Mouse (Mus musculus) CD8-positive naive resting alpha-beta T cell, adult 2 months (primary cell): ENCODE data around the gene Bmpr2.
A peak's percentile ranks its signal among the peaks of the same experiment; 100 is the strongest.
"Not testable (repeated sequence)": the region's sequence is repeated elsewhere in the genome, so short reads cannot be mapped to it uniquely, and the experiment has no call there.

Experiments
- DNase-seq, 2 experiments: peaks; one replicate each; pipeline ENCODE4 v3.0.0; 2022; ENCODE audit warnings: low read depth in 2 of 2, low spot score in 2 of 2

Bmpr2 gene

GRCm38 (mm10) chr1:59763164-59763768 is at the start of gene Bmpr2:
TSS of gene Bmpr2 (plus strand) at chr1:59763400.
- peak; percentile 55 to 57 for DNase-seq

- peak; percentile 2 to 22 for DNase-seq
Measured at GRCm38 (mm10) chr1:59719900-59720299, 43.3 kb upstream of the Bmpr2 start.

- no peak for DNase-seq
Measured at GRCm38 (mm10) chr1:59725661-59726060, 37.5 kb upstream of the Bmpr2 start.

DNA sequence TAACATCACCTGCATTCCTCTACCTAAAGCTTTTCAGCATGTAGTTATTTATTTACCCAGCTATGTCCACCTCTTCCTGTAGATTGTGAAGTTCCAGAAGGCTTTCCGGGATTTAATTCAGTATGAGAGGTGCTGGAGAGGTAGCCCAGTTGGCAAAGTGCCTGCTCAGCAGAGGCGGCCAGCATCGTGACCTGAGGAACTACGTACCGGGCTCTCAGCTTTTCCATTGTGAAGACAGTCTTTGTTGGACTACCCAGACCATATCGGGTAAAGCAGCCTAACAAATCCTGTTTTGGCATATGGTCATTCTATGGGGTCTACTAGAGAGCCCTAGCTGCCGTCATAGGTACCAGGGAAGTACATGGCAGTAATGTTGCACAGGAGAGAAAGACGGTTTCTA is 33.1 kb upstream of the Bmpr2 start:
- no peak for DNase-seq

- no peak for DNase-seq
Measured at GRCm38 (mm10) chr1:59730737-59731136, 32.5 kb upstream of the Bmpr2 start.

GRCm38 (mm10) chr1:59734076-59734475 is 29.1 kb upstream of the Bmpr2 start:
- DNase-seq = no peak

DNA sequence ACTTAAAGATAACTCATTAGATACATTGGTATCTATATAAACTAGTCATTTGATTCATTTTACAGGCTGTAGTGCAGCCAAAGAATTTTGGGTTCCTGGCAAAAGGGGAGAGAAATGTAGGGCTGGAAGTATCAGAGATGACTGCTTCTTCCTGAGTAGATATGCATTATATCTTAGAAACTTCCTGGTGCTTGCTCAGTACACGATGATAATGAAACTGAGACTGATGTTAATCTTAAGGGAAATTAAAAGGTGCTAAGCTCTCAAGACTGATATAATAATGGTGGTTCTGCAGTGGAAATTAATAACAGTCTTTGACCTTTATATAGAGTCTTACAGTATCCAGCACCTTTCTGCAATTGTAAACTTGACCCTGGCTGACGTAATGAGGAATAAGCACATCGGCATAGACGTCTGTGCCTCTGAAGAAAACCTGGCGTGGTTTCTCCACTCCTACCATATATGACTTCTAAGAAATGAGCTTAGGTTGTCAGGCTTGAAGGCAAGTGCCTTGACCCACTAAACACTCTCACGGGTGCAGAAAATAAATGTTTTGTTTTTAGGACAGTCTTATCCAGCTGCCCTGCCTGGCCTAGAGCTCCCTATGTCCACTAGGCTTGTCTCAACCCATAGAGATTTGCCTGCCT is 24.3 kb upstream of the Bmpr2 start:
- no peak for DNase-seq

- no peak for DNase-seq
Measured at GRCm38 (mm10) chr1:59739577-59740354, 23.4 kb upstream of the Bmpr2 start.

DNA sequence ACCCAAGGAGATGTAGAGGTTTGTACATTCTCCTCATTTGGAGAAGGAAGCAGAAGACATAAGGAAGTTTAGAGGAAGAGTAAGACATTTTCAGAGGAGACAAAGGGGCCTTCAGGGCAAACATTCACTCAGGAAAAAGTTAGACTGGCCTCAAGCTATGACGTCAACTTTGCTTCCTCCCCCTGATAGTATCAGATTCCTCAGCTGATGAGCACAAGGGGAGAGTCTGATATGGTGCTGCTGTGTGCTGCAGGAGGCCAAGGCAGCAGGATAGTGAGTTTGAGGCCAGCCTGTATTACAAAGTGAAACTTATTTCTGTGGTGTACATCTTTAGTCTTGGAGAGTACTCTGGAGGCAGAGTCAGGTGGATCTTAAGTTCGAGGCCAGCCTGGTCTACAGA is 14.2 kb upstream of the Bmpr2 start:
- no peak for DNase-seq

GRCm38 (mm10) chr1:59749724-59750123 is 13.5 kb upstream of the Bmpr2 start:
- DNase-seq = not testable (repeated sequence)

DNA sequence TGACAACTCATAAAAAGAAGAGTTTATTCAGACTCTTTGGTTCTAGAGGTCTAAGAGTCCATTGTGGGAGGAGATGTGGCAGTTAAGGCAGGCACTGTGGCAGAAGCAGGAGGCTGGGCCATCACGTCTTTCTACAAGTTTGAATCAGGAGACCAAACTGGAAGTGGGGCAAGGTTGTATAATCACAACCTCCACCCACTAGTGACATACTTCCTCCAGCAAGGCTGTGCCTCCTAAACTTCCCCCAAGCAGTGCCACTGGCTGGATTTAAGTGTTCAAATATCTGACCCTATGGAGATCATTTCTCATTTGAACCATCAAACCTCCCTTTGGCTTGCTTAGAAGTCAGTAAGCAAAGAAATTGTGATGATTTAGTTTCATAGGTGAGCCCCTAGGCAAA is 7.9 kb upstream of the Bmpr2 start:
- DNase-seq = no peak

GRCm38 (mm10) chr1:59758325-59758724 is 4.9 kb upstream of the Bmpr2 start:
- no peak for DNase-seq

GRCm38 (mm10) chr1:59762208-59762607 is 992 bp upstream of the Bmpr2 start:
- peak; percentile 5 to 35 for DNase-seq

- peak; percentile 35 to 47 for DNase-seq
Measured at GRCm38 (mm10) chr1:59762651-59763163, 493 bp upstream of the Bmpr2 start.

DNA sequence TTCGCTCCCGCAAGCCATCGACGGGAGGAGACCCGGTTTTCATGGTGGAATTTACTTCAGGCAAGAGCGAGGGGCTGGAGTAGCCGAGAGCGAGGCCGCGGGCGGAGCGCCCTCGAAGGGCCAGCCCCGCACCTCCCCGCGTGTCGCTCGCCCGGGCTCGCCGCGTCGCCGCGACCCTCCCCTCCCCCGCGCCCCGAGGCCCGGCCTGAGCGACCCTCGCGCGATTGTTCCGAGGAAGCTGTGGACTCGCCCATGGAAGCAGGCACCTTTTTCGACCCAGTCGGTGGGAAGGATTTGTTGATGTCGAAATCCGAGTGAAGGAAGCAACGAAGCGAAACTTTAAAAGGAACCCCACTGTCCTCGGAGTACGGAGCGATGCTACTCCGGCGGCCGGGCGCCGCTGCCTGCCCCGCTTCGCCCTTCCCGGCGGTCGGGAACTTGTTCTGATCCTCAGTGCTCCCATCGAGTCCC is 616 bp downstream of the Bmpr2 start:
- peak; percentile 10 to 37 for DNase-seq

GRCm38 (mm10) chr1:59764407-59764971 is 1.3 kb downstream of the Bmpr2 start:
- DNase-seq = peak; percentile 11 to 24

DNA sequence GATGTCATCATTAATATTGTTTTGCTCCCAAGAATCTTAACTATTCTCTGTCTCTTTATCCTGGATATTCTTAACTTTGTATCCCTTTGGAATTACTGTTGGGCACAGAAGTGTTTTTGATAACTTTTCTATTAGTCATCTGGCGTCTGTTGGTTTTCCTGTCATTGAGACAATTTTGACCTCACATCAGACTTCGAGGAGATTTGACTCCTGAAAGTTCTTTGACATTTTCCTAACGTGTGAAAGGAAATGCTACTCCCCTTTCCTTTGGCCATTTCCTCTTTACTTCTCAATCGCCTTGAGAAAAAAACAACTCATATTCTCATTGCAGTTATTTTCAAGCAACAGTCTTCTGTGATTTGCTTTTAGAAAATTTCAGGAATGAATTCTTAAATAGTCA is 2.1 kb downstream of the Bmpr2 start:
- DNase-seq = no peak

GRCm38 (mm10) chr1:59766626-59767025 is 3.4 kb downstream of the Bmpr2 start:
- DNase-seq = no peak

GRCm38 (mm10) chr1:59771871-59772270 is 8.7 kb downstream of the Bmpr2 start:
- no peak for DNase-seq

- no peak for DNase-seq
Measured at GRCm38 (mm10) chr1:59781080-59781479, 17.9 kb downstream of the Bmpr2 start.

- DNase-seq = no peak
Measured at GRCm38 (mm10) chr1:59788975-59789374, 25.8 kb downstream of the Bmpr2 start.

DNA sequence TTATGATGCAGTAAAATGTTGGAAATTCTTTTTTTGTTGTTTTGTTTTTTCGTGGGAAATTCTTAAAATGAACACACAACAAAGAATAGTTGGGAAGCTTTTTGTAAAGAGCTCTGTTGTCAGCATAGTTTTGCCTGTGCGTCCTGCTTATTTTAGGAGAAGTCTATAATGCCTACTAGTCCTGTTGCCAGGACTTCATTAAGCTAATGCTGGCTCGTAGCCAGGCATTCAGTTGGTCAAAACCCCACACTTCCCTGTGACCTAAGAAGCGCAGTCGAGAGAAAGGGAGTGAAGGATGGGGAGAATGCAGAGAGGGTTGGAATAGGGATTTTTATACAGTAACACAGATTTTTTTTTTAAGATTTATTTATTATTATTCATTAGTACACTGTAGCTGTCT is 26.5 kb downstream of the Bmpr2 start:
- no peak for DNase-seq
